Mouse (Mus musculus) limb, embryonic 14.5 days (tissue): ENCODE measurements around the gene Ctf1. TPM values are rescaled to one million over a fixed set of nuclear protein-coding genes. Genes with fewer than 3 reads are reported as not detected.
A peak's percentile ranks its signal among the peaks of the same experiment; 100 is the strongest.

Experiments
- ATAC-seq: fragments of 200-750 bp; cut with Nextera tagmentation; 2 replicates; pipeline ENCODE4 v1.8.0; 2017; ENCODE audit warnings: low read depth, moderate number of reproducible peaks, moderate TSS enrichment; ENCODE audit not compliant: low FRiP score
- DNase-seq: peaks from one replicate; pipeline ENCODE4 v3.0.0-alpha.2; 2015; ENCODE audit warnings: low spot score
- H3K27ac ChIP-seq: fragments of 300-500 bp; sonication (generic); replicated peaks from 2 replicates; pipeline ENCODE4 v1.5.1; 2014; ENCODE audit warnings: low read depth, mild to moderate bottlenecking, low read length, moderate library complexity, mixed read lengths
- H3K27me3 ChIP-seq: fragments of 300-500 bp; sonication (generic); 2 replicates; pipeline ENCODE4 v1.6.1; 2014; ENCODE audit warnings: low read length, mixed read lengths; ENCODE audit not compliant: control insufficient read depth, insufficient read depth
- H3K36me3 ChIP-seq: fragments of 300-500 bp; sonication (generic); 2 replicates; pipeline ENCODE4 v1.6.1; 2014; ENCODE audit warnings: mild to moderate bottlenecking, low read length, moderate library complexity, mixed read lengths; ENCODE audit not compliant: control insufficient read depth, insufficient read depth
- H3K4me1 ChIP-seq: fragments of 300-500 bp; sonication (generic); 2 replicates; pipeline ENCODE4 v1.6.1; 2014; ENCODE audit warnings: antibody characterized with exemption, low read length, mixed read lengths; ENCODE audit not compliant: control insufficient read depth, insufficient read depth
- H3K4me2 ChIP-seq: fragments of 300-500 bp; sonication (generic); replicated peaks from 2 replicates; pipeline ENCODE4 v1.6.1; 2014; ENCODE audit warnings: low read depth, mild to moderate bottlenecking, low read length, moderate library complexity; ENCODE audit not compliant: severe bottlenecking
- H3K4me3 ChIP-seq: fragments of 300-500 bp; sonication (generic); replicated peaks from 2 replicates; pipeline ENCODE4 v1.5.1; 2014; ENCODE audit warnings: low read length
- H3K9ac ChIP-seq: fragments of 300-500 bp; sonication (generic); 2 replicates; pipeline ENCODE4 v1.6.1; 2014; ENCODE audit warnings: mild to moderate bottlenecking, low read depth, low read length, moderate library complexity; ENCODE audit not compliant: severe bottlenecking
- H3K9me3 ChIP-seq: fragments of 300-500 bp; sonication (generic); 2 replicates; pipeline ENCODE4 v1.6.1; 2016; ENCODE audit warnings: low read length; ENCODE audit not compliant: control insufficient read depth
- POLR2A ChIP-seq: fragments of 200-500 bp; IDR thresholded peaks from 2 replicates; pipeline ENCODE4 v1.8.0; 2012; ENCODE audit warnings: inconsistent platforms, mild to moderate bottlenecking, moderate library complexity, borderline replicate concordance; ENCODE audit not compliant: insufficient read depth, insufficient read length; ENCODE audit errors: extremely low read depth
- WGBS: fragments of 180-500 bp; shearing (Covaris S2); extraction: QIAGEN DNeasy Blood & Tissue Kit; methylation state at CpG from one replicate; pipeline ENCODE4 v1.1.7; 2014; 5-methylcytosine and 5-hydroxymethylcytosine counted together
- polyA plus RNA-seq, 2 experiments: library from polyadenylated mRNA; depleted of rRNA in 1 of 2; stranded (reverse) in 1 of 2; unstranded in 1 of 2; fragments of >200 nt; fragmentation: Nextera tagmentation in 1 of 2; extraction: Ambion mirVana in 1 of 2; gene quantifications; 2 replicates each; pipeline versions ENCODE4 v1.2.1 to v1.2.3; 2012 to 2014

Gene Ctf1
- polyA plus RNA-seq, 2 experiments, result 34.9 to 53.6 TPM

DNA sequence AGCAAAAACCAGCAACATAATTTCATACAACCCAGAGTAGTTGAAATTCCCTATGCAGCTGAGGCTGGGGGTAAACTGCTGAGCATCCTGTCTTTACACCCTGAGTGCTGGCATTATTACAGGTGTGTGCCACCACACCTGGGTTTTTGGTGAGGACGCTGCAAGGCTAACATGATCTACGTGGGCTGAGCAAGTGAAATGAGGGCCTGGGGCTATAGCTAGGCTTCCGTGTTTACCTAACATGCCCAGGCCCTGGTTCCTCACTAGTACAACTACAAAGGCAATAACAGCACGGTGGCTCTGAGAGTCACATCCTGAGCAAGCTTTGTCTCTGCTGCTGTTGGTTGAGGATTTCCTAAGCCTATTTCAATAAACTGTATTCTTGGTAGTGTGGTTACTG lies 34.9 kb upstream of the Ctf1 start:
- WGBS, result 82% methylated on average over 4 of the region's 4 CpGs
- Histone ChIP-seq H3K9ac (no peak overlapping the region), H3K9me3 (no peaks in the 10 kb centered on the region), H3K4me2 (no peak overlapping the region), H3K27me3 (no peaks in the 10 kb centered on the region), H3K36me3 (peaks cover 9% of the 10 kb centered on the region; the same call in 1 of the 2 replicates), H3K27ac (no peak overlapping the region), H3K4me3 (no peak overlapping the region), H3K4me1 (no peaks in the 10 kb centered on the region)
- ATAC-seq (no peak), DNase-seq (no peak)
- no peak for TF ChIP-seq POLR2A

DNA sequence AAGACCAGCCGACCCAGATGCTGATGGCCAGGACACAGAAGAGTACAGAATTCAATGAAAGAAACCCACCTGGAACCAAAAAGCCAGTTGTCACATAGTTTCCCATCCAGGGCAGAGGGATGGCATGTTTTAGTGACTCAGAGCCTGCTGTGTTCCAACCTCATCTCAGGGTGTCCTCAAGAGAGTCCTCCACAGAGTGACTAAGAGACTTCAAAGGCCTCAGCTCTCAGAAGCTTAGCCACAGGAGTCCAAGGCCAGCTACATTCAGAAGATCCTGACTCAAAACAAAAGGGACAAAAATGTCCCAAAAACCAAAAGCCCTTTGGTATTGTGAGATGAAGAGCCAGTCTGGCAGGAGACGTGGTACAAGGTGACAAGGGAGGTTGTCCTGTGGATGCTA lies 33.7 kb upstream of the Ctf1 start:
- ATAC-seq (no peak), DNase-seq (no peak)
- TF ChIP-seq POLR2A, result no peak
- Histone ChIP-seq H3K4me2 (no peak overlapping the region), H3K9ac (no peak overlapping the region), H3K4me3 (no peak overlapping the region), H3K27ac (no peak overlapping the region), H3K4me1 (no peaks in the 10 kb centered on the region), H3K36me3 (peaks cover 9% of the 10 kb centered on the region; the same call in 1 of the 2 replicates), H3K27me3 (no peaks in the 10 kb centered on the region), H3K9me3 (no peaks in the 10 kb centered on the region)
- WGBS, result 77% methylated on average over 2 of the region's 2 CpGs

- no peak overlapping the region for H3K9ac ChIP-seq
- no peaks in the 10 kb centered on the region for H3K27me3 ChIP-seq
- H3K4me3 ChIP-seq, result no peak overlapping the region
- ATAC-seq (no peak), DNase-seq (no peak)
- H3K27ac ChIP-seq, result no peak overlapping the region
- no peaks in the 10 kb centered on the region for H3K4me1 ChIP-seq
- no peak for TF ChIP-seq POLR2A
- peaks cover 14% of the 10 kb centered on the region for H3K36me3 ChIP-seq
- no peaks in the 10 kb centered on the region for H3K9me3 ChIP-seq
- WGBS, result 84% methylated on average over 13 of the region's 13 CpGs
- H3K4me2 ChIP-seq, result no peak overlapping the region
These were observed 32.0 kb upstream of the Ctf1 start for GRCm38 (mm10) chr7:127680541-127680940.

GRCm38 (mm10) chr7:127681888-127682553 lies 30.5 kb upstream of the Ctf1 start:
- Histone ChIP-seq H3K27me3 (no peaks in the 10 kb centered on the region), H3K4me1 (no peaks in the 10 kb centered on the region), H3K27ac (no peak overlapping the region), H3K4me2 (no peak overlapping the region), H3K36me3 (peaks cover 14% of the 10 kb centered on the region), H3K9me3 (no peaks in the 10 kb centered on the region), H3K9ac (no peak overlapping the region; the same call in 1 of the 2 replicates), H3K4me3 (no peak overlapping the region)
- no peak for TF ChIP-seq POLR2A
- 79% methylated on average over 8 of the region's 8 CpGs for WGBS
- ATAC-seq (no peak), DNase-seq (no peak)

GRCm38 (mm10) chr7:127685304-127686018 lies 27.1 kb upstream of the Ctf1 start:
- no peak overlapping the region for H3K9ac ChIP-seq
- DNase-seq, result peak; percentile 57
- no peak for TF ChIP-seq POLR2A
- H3K4me2 ChIP-seq, result no peak overlapping the region
- no peaks in the 10 kb centered on the region for H3K9me3 ChIP-seq
- H3K36me3 ChIP-seq, result peaks cover 19% of the 10 kb centered on the region
- 66% methylated on average over 14 of the region's 14 CpGs for WGBS
- H3K4me1 ChIP-seq, result no peaks in the 10 kb centered on the region
- H3K27ac ChIP-seq, result no peak overlapping the region
- H3K4me3 ChIP-seq, result no peak overlapping the region
- peak; percentile 80 for ATAC-seq
- H3K27me3 ChIP-seq, result no peaks in the 10 kb centered on the region
